Mouse (Mus musculus) spleen, adult 2 months (tissue): ENCODE measurements around the gene Gm973.

ENCODE experiments used
- CTCF ChIP-seq: fragments of 200-500 bp; IDR thresholded peaks from 2 replicates; pipeline ENCODE4 v1.5.1; 2011; ENCODE audit warnings: mild to moderate bottlenecking, inconsistent platforms; ENCODE audit not compliant: insufficient read depth, insufficient read length, insufficient replicate concordance; ENCODE audit errors: extremely low read depth
- POLR2A ChIP-seq: fragments of 200-500 bp; IDR thresholded peaks from 2 replicates; pipeline ENCODE4 v1.6.1; 2011; ENCODE audit warnings: low read depth, low read length, inconsistent platforms

DNA sequence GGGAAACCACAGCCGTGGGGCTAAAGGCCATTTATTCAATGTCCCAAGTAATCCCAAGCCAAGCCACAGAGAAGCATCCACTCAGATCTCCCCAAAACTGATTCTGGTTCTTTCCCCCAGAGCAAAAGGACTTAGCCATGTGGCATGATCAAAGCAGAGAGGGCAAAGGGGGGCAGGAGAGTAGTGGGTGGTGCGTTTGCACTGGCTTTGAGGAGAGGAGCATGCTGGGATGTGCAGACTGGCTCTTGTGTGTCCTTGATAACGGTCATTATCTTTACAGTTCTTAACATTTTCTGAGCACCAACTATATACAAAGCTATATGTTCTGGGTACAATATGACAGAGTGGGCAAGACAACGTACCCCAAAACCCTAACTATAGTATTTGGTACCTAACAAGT, 23.6 kb upstream of the Gm973 start:
- TF ChIP-seq POLR2A (no peak), CTCF (no peak)
